Mouse (Mus musculus) kidney, embryonic 15.5 days (tissue): Measurements from ENCODE around the gene Ankrd22. TPM values are rescaled to one million over a fixed set of nuclear protein-coding genes. Genes with fewer than 3 reads are reported as not detected.
"Not testable (repeated sequence)": the region's sequence is repeated elsewhere in the genome, so short reads cannot be mapped to it uniquely, and the experiment has no call there.

ENCODE experiments used
- ATAC-seq: fragments of 200-750 bp; cut with Nextera tagmentation; replicated peaks from 2 replicates; pipeline ENCODE4 v1.8.0; 2017; ENCODE audit warnings: moderate TSS enrichment; ENCODE audit not compliant: low FRiP score
- H3K27ac ChIP-seq: fragments of 300-500 bp; sonication (generic); 2 replicates; pipeline ENCODE4 v1.5.1; 2015; ENCODE audit warnings: mild to moderate bottlenecking, inconsistent platforms
- H3K27me3 ChIP-seq: fragments of 300-500 bp; sonication (generic); 2 replicates; pipeline ENCODE4 v1.6.1; 2015; ENCODE audit warnings: inconsistent platforms
- H3K36me3 ChIP-seq: fragments of 300-500 bp; sonication (generic); 2 replicates; pipeline ENCODE4 v1.6.1; 2015; ENCODE audit warnings: inconsistent platforms
- H3K4me1 ChIP-seq: fragments of 300-500 bp; sonication (generic); 2 replicates; pipeline ENCODE4 v1.6.1; 2015; ENCODE audit warnings: inconsistent platforms
- H3K4me2 ChIP-seq: fragments of 300-500 bp; sonication (generic); 2 replicates; pipeline ENCODE4 v1.6.1; 2015; ENCODE audit warnings: moderate library complexity, mild to moderate bottlenecking, inconsistent platforms
- H3K4me3 ChIP-seq: fragments of 300-500 bp; sonication (generic); replicated peaks from 2 replicates; pipeline ENCODE4 v1.5.1; 2015; ENCODE audit warnings: mild to moderate bottlenecking, inconsistent platforms
- H3K9ac ChIP-seq: fragments of 300-500 bp; sonication (generic); 2 replicates; pipeline ENCODE4 v1.6.1; 2015; ENCODE audit warnings: mild to moderate bottlenecking, inconsistent platforms
- H3K9me3 ChIP-seq: fragments of 300-500 bp; sonication (generic); replicated peaks from 2 replicates; pipeline ENCODE4 v1.6.1; 2016; ENCODE audit warnings: inconsistent platforms
- WGBS: fragments of 180-500 bp; shearing (Covaris S2); methylation state at CpG from one replicate; pipeline ENCODE4 v1.1.7; 2015; ENCODE audit warnings: mixed read lengths; 5-methylcytosine and 5-hydroxymethylcytosine counted together
- polyA plus RNA-seq: library from polyadenylated mRNA; unstranded; fragments of >200 nt; fragmentation: Nextera tagmentation; extraction: Ambion mirVana; gene quantifications from 2 replicates; pipeline ENCODE4 v1.2.1, GENCODE M21; 2015

Gene Ankrd22
- polyA plus RNA-seq, result 0.08 and 0.09 TPM in 2 replicates

GRCm38 (mm10) chr19:34165891-34166290, at the start of gene Ankrd22:
Gene Ankrd22, minus strand, starts transcription at chr19:34166053.
- Histone ChIP-seq H3K36me3 (no peaks in the 10 kb centered on the region), H3K27ac (no peak within 1 kb of the TSS), H3K9me3 (no peaks in the 10 kb centered on the region), H3K27me3 (no peaks in the 10 kb centered on the region), H3K4me2 (no peak within 1 kb of the TSS), H3K4me1 (no peaks in the 10 kb centered on the region; the same call in 1 of the 2 replicates), H3K9ac (no peak within 1 kb of the TSS), H3K4me3 (no peak within 1 kb of the TSS)
- 61% methylated on average over 5 of the region's 5 CpGs for WGBS
- no peak for ATAC-seq

- no peak for ATAC-seq
- WGBS, result 45% methylated on average over 4 of the region's 4 CpGs
- Histone ChIP-seq H3K4me2 (no peak overlapping the region), H3K27ac (no peak overlapping the region), H3K9me3 (no peaks in the 10 kb centered on the region), H3K4me1 (peaks cover 8% of the 10 kb centered on the region), H3K9ac (no peak overlapping the region), H3K27me3 (no peaks in the 10 kb centered on the region), H3K4me3 (no peak overlapping the region), H3K36me3 (no peaks in the 10 kb centered on the region)
These were observed 48.3 kb upstream of the Ankrd22 start for GRCm38 (mm10) chr19:34214136-34214535.

GRCm38 (mm10) chr19:34213251-34213645, 47.4 kb upstream of the Ankrd22 start:
- Histone ChIP-seq H3K4me3 (no peak overlapping the region), H3K4me1 (peaks cover 11% of the 10 kb centered on the region), H3K9ac (no peak overlapping the region), H3K9me3 (no peaks in the 10 kb centered on the region), H3K27ac (no peak overlapping the region), H3K4me2 (no peak overlapping the region), H3K36me3 (no peaks in the 10 kb centered on the region), H3K27me3 (no peaks in the 10 kb centered on the region)
- ATAC-seq, result no peak

GRCm38 (mm10) chr19:34212489-34213250, 46.8 kb upstream of the Ankrd22 start:
- no peak for ATAC-seq
- Histone ChIP-seq H3K27ac (no peak overlapping the region), H3K9ac (no peak overlapping the region), H3K4me1 (peaks cover 11% of the 10 kb centered on the region), H3K4me3 (no peak overlapping the region), H3K9me3 (no peaks in the 10 kb centered on the region), H3K4me2 (no peak overlapping the region), H3K27me3 (no peaks in the 10 kb centered on the region), H3K36me3 (no peaks in the 10 kb centered on the region)
- 83% methylated on average over 12 of the region's 12 CpGs for WGBS

GRCm38 (mm10) chr19:34210841-34211240, 45.0 kb upstream of the Ankrd22 start:
- no peak overlapping the region for H3K4me3 ChIP-seq
- no peak overlapping the region for H3K27ac ChIP-seq
- peaks cover 11% of the 10 kb centered on the region for H3K4me1 ChIP-seq
- no peak overlapping the region for H3K4me2 ChIP-seq
- 60% methylated on average over 2 of the region's 2 CpGs for WGBS
- H3K36me3 ChIP-seq, result no peaks in the 10 kb centered on the region
- H3K9ac ChIP-seq, result no peak overlapping the region
- no peaks in the 10 kb centered on the region for H3K9me3 ChIP-seq
- no peak for ATAC-seq
- H3K27me3 ChIP-seq, result no peaks in the 10 kb centered on the region

GRCm38 (mm10) chr19:34209930-34210581, 44.2 kb upstream of the Ankrd22 start:
- Histone ChIP-seq H3K36me3 (no peaks in the 10 kb centered on the region), H3K9ac (no peak overlapping the region), H3K4me3 (no peak overlapping the region), H3K4me1 (peaks cover 11% of the 10 kb centered on the region), H3K9me3 (no peaks in the 10 kb centered on the region), H3K27me3 (no peaks in the 10 kb centered on the region), H3K4me2 (no peak overlapping the region), H3K27ac (no peak overlapping the region)
- 58% methylated on average over 8 of the region's 8 CpGs for WGBS
- peak; percentile 85 for ATAC-seq

GRCm38 (mm10) chr19:34209031-34209430, 43.2 kb upstream of the Ankrd22 start:
- Histone ChIP-seq H3K27me3 (no peaks in the 10 kb centered on the region), H3K9ac (no peak overlapping the region), H3K4me2 (no peak overlapping the region), H3K4me1 (peaks cover 11% of the 10 kb centered on the region), H3K4me3 (no peak overlapping the region), H3K36me3 (no peaks in the 10 kb centered on the region), H3K27ac (no peak overlapping the region), H3K9me3 (no peaks in the 10 kb centered on the region)
- WGBS, result 60% methylated on average over 3 of the region's 3 CpGs
- ATAC-seq, result peak; percentile 62

GRCm38 (mm10) chr19:34206760-34207440, 41.0 kb upstream of the Ankrd22 start:
- Histone ChIP-seq H3K27me3 (no peaks in the 10 kb centered on the region), H3K27ac (no peak overlapping the region), H3K4me1 (peaks cover 11% of the 10 kb centered on the region), H3K9me3 (no peaks in the 10 kb centered on the region), H3K36me3 (no peaks in the 10 kb centered on the region), H3K4me3 (no peak overlapping the region), H3K4me2 (no peak overlapping the region), H3K9ac (no peak overlapping the region)
- ATAC-seq, result no peak
- 76% methylated on average over 8 of the region's 8 CpGs for WGBS

GRCm38 (mm10) chr19:34206128-34206527, 40.3 kb upstream of the Ankrd22 start:
- 70% methylated on average over 4 of the region's 4 CpGs for WGBS
- not testable (repeated sequence) for H3K27ac ChIP-seq, H3K4me3 ChIP-seq, H3K9ac ChIP-seq, H3K27me3 ChIP-seq, ATAC-seq, H3K36me3 ChIP-seq, H3K9me3 ChIP-seq, H3K4me2 ChIP-seq
- peaks cover 11% of the 10 kb centered on the region for H3K4me1 ChIP-seq

- Histone ChIP-seq H3K36me3 (no peaks in the 10 kb centered on the region), H3K9me3 (no peaks in the 10 kb centered on the region), H3K27me3 (no peaks in the 10 kb centered on the region), H3K4me2 (no peak overlapping the region), H3K9ac (no peak overlapping the region), H3K4me1 (no peaks in the 10 kb centered on the region), H3K4me3 (no peak overlapping the region), H3K27ac (no peak overlapping the region)
- no peak for ATAC-seq
- whole genome bisulfite sequencing, result 87% methylated on average over 2 of the region's 2 CpGs
These were observed 36.8 kb upstream of the Ankrd22 start for GRCm38 (mm10) chr19:34202668-34203067.

- H3K27me3 ChIP-seq, result no peaks in the 10 kb centered on the region
- no peak overlapping the region for H3K27ac ChIP-seq
- H3K4me3 ChIP-seq, result no peak overlapping the region
- WGBS, result 61% methylated on average over 2 of the region's 2 CpGs
- no peaks in the 10 kb centered on the region for H3K9me3 ChIP-seq
- no peak overlapping the region for H3K9ac ChIP-seq
- no peak overlapping the region for H3K4me2 ChIP-seq
- ATAC-seq, result no peak
- no peaks in the 10 kb centered on the region for H3K36me3 ChIP-seq
- H3K4me1 ChIP-seq, result no peaks in the 10 kb centered on the region
These were observed 33.6 kb upstream of the Ankrd22 start for GRCm38 (mm10) chr19:34199488-34199887.

- WGBS, result 82% methylated on average over 4 of the region's 4 CpGs
- no peak overlapping the region for H3K9ac ChIP-seq
- H3K4me3 ChIP-seq, result no peak overlapping the region
- H3K4me2 ChIP-seq, result no peak overlapping the region
- H3K27ac ChIP-seq, result no peak overlapping the region
- H3K36me3 ChIP-seq, result no peaks in the 10 kb centered on the region
- H3K4me1 ChIP-seq, result no peaks in the 10 kb centered on the region
- no peak for ATAC-seq
- H3K27me3 ChIP-seq, result no peaks in the 10 kb centered on the region
- H3K9me3 ChIP-seq, result no peaks in the 10 kb centered on the region
These were observed 33.0 kb upstream of the Ankrd22 start for GRCm38 (mm10) chr19:34198901-34199300.
